8 mouse cellular contexts compared by ENCODE assay signal in the genomic region with DNA sequence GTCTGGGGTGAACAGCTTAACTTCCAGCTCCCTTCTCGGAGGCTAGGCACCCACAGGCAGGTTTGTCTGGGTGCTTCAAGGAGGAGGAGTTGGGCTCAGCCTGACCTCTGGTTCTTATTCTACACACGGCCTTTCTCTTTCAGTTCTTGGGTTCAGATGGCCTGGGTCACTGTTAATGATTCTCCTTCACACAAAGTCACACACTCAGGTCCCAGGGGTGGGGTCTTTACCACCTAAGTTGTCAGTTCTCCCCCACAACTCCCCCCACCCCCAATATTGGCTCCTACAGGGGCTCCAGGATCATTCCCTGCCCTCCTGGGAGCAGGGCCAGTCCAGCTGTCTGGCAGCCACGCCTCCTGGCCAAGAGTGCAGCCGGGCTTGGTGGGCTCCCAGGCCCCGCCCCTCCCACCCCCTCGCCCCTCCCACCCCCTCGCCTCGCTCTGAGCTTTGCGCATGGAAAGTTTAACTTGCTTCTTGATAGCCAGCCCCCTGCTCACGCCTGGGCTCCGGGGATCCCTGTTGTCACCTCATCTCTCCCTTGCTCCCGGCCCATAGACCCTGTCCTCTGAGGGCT.
DNase-seq lines count a peak whose midpoint lies in the region; ATAC-seq and TF ChIP-seq lines count a peak whose summit lies in the region.

No protein-coding gene starts in this region.

- H3K27me3 ChIP-seq in heart, embryonic 10.5 days (ENCODE audit: insufficient read depth, poor library complexity, severe bottlenecking) = no peaks in the 10 kb centered on the region
- H3K27me3 ChIP-seq in embryonic facial prominence, embryonic 13.5 days = no peaks in the 10 kb centered on the region
- H3K27me3 ChIP-seq in hindbrain, embryonic 16.5 days (replicated peaks; ENCODE audit: control insufficient read depth, insufficient read depth, low read length) = no peaks in the 10 kb centered on the region
- H3K27me3 ChIP-seq in midbrain, postnatal 0 days (ENCODE audit: insufficient read depth, low read length) = no peaks in the 10 kb centered on the region
- no peaks in the 10 kb centered on the region for H3K27me3 ChIP-seq in thymus, adult 2 months (ENCODE audit: control insufficient read depth, insufficient read depth, low read length)

- 0 out of 2 replicates have a peak overlapping the region, but pooled peaks have one; percentile 40 for H3K9ac ChIP-seq in embryonic facial prominence, embryonic 13.5 days
- no peak overlapping the region for H3K9ac ChIP-seq in hindbrain, embryonic 16.5 days (ENCODE audit: low read depth, low read length)
- no peak overlapping the region for H3K9ac ChIP-seq in midbrain, postnatal 0 days (replicated peaks; ENCODE audit: low read length, poor library complexity, severe bottlenecking)

- no peak for ATAC-seq in embryonic facial prominence, embryonic 13.5 days (ENCODE audit: insufficient number of reproducible peaks, insufficient read depth, low FRiP score, low TSS enrichment, low read depth)
- ATAC-seq in hindbrain, embryonic 16.5 days = no peak
- ATAC-seq in midbrain, postnatal 0 days (ENCODE audit: low FRiP score) = no peak

- H3K36me3 ChIP-seq in heart, embryonic 10.5 days = 0 out of 2 replicates have a peak, but pooled peaks cover 2% of the 10 kb centered on the region
- H3K36me3 ChIP-seq in embryonic facial prominence, embryonic 13.5 days = no peaks in the 10 kb centered on the region
- H3K36me3 ChIP-seq in hindbrain, embryonic 16.5 days (ENCODE audit: control insufficient read depth, insufficient read depth, low read length) = no peaks in the 10 kb centered on the region
- H3K36me3 ChIP-seq in midbrain, postnatal 0 days (ENCODE audit: insufficient read depth, low read length) = no peaks in the 10 kb centered on the region
- H3K36me3 ChIP-seq in thymus, adult 2 months (ENCODE audit: control insufficient read depth, insufficient read depth, low read length) = no peaks in the 10 kb centered on the region

- no peak for DNase-seq in heart, embryonic 10.5 days (ENCODE audit: low spot score)
- DNase-seq in heart, postnatal 36 days = no peak
- DNase-seq in midbrain, postnatal 0 days (ENCODE audit: low spot score) = peak; percentile 70
- no peak for DNase-seq in thymus, adult 2 months
- DNase-seq in thymus, postnatal 10 days (ENCODE audit: low spot score in 2 of 2) = no peak
- no peak for DNase-seq in layer of hippocampus, adult 8-10 months (ENCODE audit: low spot score in 2 of 2)

- H3K4me1 ChIP-seq in heart, embryonic 10.5 days = peaks cover 100% of the 10 kb centered on the region
- H3K4me1 ChIP-seq in embryonic facial prominence, embryonic 13.5 days = peaks cover 92% of the 10 kb centered on the region
- peaks cover 85% of the 10 kb centered on the region for H3K4me1 ChIP-seq in hindbrain, embryonic 16.5 days (ENCODE audit: control insufficient read depth, insufficient read depth, low read depth, low read length)
- H3K4me1 ChIP-seq in midbrain, postnatal 0 days (ENCODE audit: insufficient read depth, low read length) = peaks cover 37% of the 10 kb centered on the region
- peaks cover 45% of the 10 kb centered on the region for H3K4me1 ChIP-seq in thymus, adult 2 months (replicated peaks; ENCODE audit: control insufficient read depth, insufficient read depth, low read length)

- H3K4me3 ChIP-seq in heart, embryonic 10.5 days = no peak overlapping the region; the same call in 1 of the 2 replicates
- H3K4me3 ChIP-seq in embryonic facial prominence, embryonic 13.5 days = no peak overlapping the region
- H3K4me3 ChIP-seq in hindbrain, embryonic 16.5 days (ENCODE audit: low read length) = no peak overlapping the region
- H3K4me3 ChIP-seq in midbrain, postnatal 0 days (ENCODE audit: low read depth, low read length) = no peak overlapping the region
- H3K4me3 ChIP-seq in thymus, adult 2 months (ENCODE audit: control insufficient read depth, insufficient read depth, low read length) = no peak overlapping the region

- TF ChIP-seq POLR2A in thymus, adult 2 months (IDR thresholded peaks at IDR 0.05; ENCODE audit: control insufficient read depth, extremely low read depth, insufficient read depth, low read length, poor library complexity) = no peak

- TF ChIP-seq CTCF in midbrain, postnatal 0 days (IDR thresholded peaks at IDR 0.05) = no peak
- no peak for TF ChIP-seq CTCF in thymus, adult 2 months (IDR thresholded peaks at IDR 0.05; ENCODE audit: borderline replicate concordance, control insufficient read depth, extremely low read depth, insufficient read depth, low read length, poor library complexity)

- H3K27ac ChIP-seq in heart, embryonic 10.5 days = peak overlapping the region; percentile 71; the same call in 1 of the 2 replicates
- no peak overlapping the region for H3K27ac ChIP-seq in embryonic facial prominence, embryonic 13.5 days
- H3K27ac ChIP-seq in hindbrain, embryonic 16.5 days (ENCODE audit: low read depth, low read length) = peak overlapping the region; percentile 17; the same call in 1 of the 2 replicates
- no peak overlapping the region for H3K27ac ChIP-seq in midbrain, postnatal 0 days (ENCODE audit: low read depth, low read length)
- H3K27ac ChIP-seq in thymus, adult 2 months (ENCODE audit: control insufficient read depth, insufficient read depth, low read length) = no peak overlapping the region

- no peaks in the 10 kb centered on the region for H3K9me3 ChIP-seq in heart, embryonic 10.5 days
- no peaks in the 10 kb centered on the region for H3K9me3 ChIP-seq in embryonic facial prominence, embryonic 13.5 days
- H3K9me3 ChIP-seq in hindbrain, embryonic 16.5 days (ENCODE audit: control insufficient read depth, low read length) = no peaks in the 10 kb centered on the region
- no peaks in the 10 kb centered on the region for H3K9me3 ChIP-seq in midbrain, postnatal 0 days (ENCODE audit: low read length)

- intact Hi-C loops in heart, postnatal 36 days (cut with DNase I) = no loop called here

- peak overlapping the region; percentile 40 for H3K4me2 ChIP-seq in embryonic facial prominence, embryonic 13.5 days
- peak overlapping the region; percentile 29; the same call in 1 of the 2 replicates for H3K4me2 ChIP-seq in hindbrain, embryonic 16.5 days (ENCODE audit: low read length)
- H3K4me2 ChIP-seq in midbrain, postnatal 0 days (ENCODE audit: low read depth, low read length, poor library complexity, severe bottlenecking) = no peak overlapping the region

- WGBS in heart, embryonic 10.5 days = 11% methylated on average over 12 of the region's 12 CpGs
- 16% methylated on average over 12 of the region's 12 CpGs for WGBS in embryonic facial prominence, embryonic 13.5 days
- WGBS in hindbrain, embryonic 16.5 days = 20% methylated on average over 12 of the region's 12 CpGs
- WGBS in midbrain, postnatal 0 days = 26% methylated on average over 12 of the region's 12 CpGs
- WGBS in thymus, adult 2 months = 83% methylated on average over 12 of the region's 12 CpGs

Comparison
In these comparisons a context has a peak if more than half of its experiments do, and no peak if none do; other contexts are left out.
1. H3K27ac ChIP-seq: peak in heart, embryonic 10.5 days (single experiment) and hindbrain, embryonic 16.5 days (single experiment); none in embryonic facial prominence, embryonic 13.5 days (single experiment), midbrain, postnatal 0 days (single experiment) and thymus, adult 2 months (single experiment).